Mouse (Mus musculus): ENCODE data around the gene Vmp1.

Gene Vmp1

GRCm38 (mm10) chr11:86683395-86684125, at the start of gene Vmp1, which contains the start of gene Ptrh2:
Gene Vmp1 (minus strand): TSS chr11:86683836.
Gene Ptrh2 (plus strand): TSS chr11:86683985.
- peak; percentile 94 for DNase-seq

- no peak for DNase-seq
These were observed 47.8 kb upstream of the Vmp1 start for GRCm38 (mm10) chr11:86731443-86731842.

GRCm38 (mm10) chr11:86725607-86726006, 42.0 kb upstream of the Vmp1 start:
- no peak for DNase-seq

GRCm38 (mm10) chr11:86724982-86725381, 41.3 kb upstream of the Vmp1 start:
- no peak for DNase-seq

GRCm38 (mm10) chr11:86724004-86724403, 40.4 kb upstream of the Vmp1 start:
- DNase-seq = no peak

GRCm38 (mm10) chr11:86719390-86719789, 35.8 kb upstream of the Vmp1 start:
- DNase-seq = no peak

- no peak for DNase-seq
These were observed 34.7 kb upstream of the Vmp1 start for GRCm38 (mm10) chr11:86718369-86718768.

DNA sequence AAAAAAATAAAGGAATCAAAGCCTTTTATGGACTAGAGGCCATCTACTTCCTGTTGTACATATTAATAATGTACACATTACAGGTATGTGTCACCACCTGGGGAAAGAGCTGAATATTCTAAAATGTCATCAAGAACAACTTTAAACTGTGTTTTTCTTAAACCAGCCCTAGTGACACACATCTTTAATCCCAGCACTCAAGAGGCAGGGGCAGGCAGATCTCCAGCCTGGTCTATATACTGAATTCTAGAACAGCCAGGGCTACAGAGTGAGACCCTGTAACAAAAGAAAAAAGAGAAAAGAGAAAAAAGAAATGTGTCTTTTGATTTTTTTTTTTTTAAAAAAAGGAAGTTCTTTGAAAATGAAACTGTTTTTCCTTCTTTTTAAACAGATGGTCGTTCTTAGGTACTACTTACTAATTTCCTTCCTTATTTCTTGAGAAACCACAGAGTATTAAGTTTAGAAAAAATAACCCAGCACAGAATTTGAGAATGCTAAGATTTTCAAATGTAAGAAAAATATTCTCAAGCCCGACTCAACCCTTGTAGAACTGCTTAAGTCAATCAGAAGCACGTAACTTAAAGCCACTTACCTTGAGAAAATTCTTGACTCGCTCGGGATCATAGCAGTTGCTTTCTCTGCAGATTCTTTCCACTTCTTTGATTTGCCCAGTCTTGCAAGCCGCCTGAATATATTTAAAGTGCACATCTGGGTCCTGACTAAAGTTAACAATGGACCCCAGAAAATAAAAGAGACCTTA, 33.9 kb upstream of the Vmp1 start:
- DNase-seq = no peak

- DNase-seq = no peak
These were observed 31.0 kb upstream of the Vmp1 start for GRCm38 (mm10) chr11:86714606-86715005.

GRCm38 (mm10) chr11:86701151-86701550, 17.5 kb upstream of the Vmp1 start:
- DNase-seq = no peak

- DNase-seq = no peak
These were observed 11.8 kb upstream of the Vmp1 start for GRCm38 (mm10) chr11:86695461-86695860.

- DNase-seq = no peak
These were observed 8.9 kb upstream of the Vmp1 start for GRCm38 (mm10) chr11:86692546-86692945.

DNA sequence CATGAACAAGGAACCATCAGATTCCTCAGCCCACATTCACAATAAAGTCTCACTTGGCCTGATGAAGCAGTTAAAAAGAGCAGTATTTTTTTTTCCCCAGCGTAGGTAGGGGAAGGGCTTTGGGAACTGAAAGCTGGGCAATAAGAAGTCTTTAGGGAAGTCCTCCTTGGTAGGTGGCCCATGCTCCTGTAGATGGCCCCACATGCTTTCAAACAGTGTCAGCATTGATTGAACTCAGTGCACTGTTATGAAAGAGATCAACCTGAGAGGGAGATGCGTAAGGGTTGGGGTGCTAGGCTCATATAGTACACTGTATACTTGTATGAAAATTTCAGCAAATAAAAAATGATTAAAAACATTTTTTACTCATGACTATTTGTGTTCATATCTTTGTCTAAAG, 8.3 kb upstream of the Vmp1 start:
- no peak for DNase-seq

DNA sequence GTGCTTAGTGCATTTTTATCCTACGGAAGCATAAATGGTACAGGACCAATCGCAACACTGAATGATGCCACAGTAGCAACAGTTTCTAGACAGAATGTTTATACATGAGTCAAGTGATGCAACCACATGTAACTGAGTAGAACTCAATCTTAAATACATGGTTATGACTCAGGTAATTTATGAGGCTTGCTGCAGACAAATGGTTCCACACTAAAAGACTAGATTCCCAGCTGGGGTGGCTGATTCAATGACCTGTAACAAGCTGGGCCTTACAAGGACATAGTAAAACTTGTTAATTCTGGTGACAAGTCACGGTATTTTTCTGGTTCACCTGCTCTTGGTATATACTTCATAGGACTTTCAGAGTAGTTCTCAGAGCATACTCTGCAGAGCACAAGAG, 7.8 kb upstream of the Vmp1 start:
- no peak for DNase-seq

- DNase-seq = no peak
These were observed 6.7 kb upstream of the Vmp1 start for GRCm38 (mm10) chr11:86690383-86690782.

GRCm38 (mm10) chr11:86685366-86685765, 1.7 kb upstream of the Vmp1 start:
- DNase-seq = no peak

DNA sequence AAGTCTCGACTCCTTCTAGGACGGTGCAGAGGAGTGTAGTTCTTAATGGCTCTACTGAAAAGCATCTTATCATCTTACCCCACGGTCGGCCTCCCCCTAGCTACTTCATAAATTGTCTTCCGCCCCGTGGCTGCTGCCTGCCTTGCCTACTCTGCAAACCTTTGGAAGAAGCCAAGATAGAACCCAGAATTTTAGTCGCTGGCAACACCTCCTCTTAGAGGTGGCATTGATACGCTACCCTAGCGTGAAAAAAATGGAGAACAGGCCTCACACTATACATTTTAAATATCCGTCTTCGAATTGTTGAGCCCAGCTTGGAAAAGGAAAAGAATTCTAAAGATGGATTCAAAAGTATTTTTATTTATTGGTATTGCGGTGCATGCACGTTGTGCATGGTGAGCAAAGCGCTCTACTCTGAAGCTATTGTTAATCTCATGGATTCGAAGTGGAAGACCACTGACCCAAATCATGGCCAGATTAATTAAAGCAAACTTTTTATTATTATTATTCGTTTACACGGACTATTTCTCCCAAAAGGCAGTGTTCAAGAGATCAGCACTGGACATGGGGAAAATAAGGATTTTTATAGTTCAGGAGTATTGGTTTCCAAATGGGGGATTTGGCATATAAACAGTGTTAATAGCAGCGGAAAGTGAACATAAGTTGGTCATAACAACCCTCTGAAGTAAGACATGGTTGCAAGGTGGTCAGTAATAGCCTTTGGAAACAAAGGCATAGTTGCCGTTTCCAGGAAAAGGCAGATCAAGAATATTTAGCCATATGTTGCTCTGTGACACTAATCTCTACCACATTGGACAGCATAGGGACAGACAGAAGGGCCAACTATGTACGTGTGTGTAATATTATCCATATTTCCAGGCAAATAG, 733 bp upstream of the Vmp1 start:
- DNase-seq = no peak

- DNase-seq = no peak
These were observed 775 bp downstream of the Vmp1 start for GRCm38 (mm10) chr11:86682861-86683260.

- no peak for DNase-seq
These were observed 2.2 kb downstream of the Vmp1 start for GRCm38 (mm10) chr11:86681423-86681822.

DNA sequence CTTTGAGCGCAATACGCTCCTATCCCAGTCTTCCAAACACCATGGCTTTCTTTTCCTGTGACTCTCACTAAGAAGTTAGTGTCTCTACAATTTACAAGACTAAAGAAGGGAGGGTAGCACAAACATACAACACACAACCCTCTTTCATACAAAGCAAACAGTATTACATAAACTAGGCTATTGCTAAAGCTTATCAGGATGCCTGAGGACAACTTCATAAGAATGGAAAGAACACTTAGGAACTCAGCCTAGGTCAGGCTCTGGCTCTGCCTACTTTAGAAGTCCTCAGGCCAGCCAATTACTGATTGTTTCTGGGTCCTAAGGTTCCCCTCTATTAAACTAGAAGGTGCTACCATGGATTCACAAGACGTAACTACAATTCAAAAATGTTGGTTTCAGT, 2.9 kb downstream of the Vmp1 start:
- no peak for DNase-seq

DNA sequence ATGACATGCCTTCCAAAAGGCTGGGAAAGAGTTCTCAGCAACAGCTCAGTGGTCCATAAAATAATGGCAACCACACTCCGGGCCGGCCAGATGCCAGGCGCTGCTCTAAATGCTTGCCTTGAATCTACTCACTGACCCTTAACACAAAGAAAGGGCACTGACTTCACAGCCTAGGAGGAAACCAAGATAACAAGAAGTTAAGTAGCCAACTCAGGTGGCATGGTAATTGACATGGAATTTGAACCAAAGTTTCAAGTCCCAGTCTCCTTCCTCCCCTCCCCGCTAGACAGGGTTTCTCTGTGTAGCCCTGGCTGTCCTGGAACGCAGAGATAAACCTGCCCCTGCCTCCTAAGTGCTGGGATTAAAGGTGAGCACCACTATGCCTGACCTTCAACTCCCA, 4.7 kb downstream of the Vmp1 start:
- no peak for DNase-seq

GRCm38 (mm10) chr11:86675520-86675919, 8.1 kb downstream of the Vmp1 start:
- no peak for DNase-seq

DNA sequence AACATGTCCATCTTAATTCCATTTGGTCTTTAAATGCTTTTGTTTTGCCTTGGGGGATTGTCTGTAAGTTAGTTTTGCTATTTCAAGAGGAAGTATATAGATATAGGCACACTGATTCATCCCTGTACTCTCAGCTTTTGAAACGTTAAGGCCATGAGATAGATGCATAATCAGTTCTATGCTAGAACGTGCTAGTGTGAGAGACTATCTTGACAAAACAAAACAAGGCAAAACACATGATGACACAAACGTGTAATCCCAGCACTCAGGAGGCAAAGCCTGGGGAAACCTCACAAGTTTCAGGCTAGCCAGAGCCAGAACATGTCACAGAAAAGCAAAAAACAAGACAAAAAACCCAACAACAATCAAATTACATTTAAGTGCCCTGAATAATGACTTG, 10.9 kb downstream of the Vmp1 start:
- DNase-seq = no peak

All from right cerebral cortex, postnatal 14 days (tissue).